Mouse (Mus musculus) limb, embryonic 14.5 days (tissue): ENCODE data around the gene Mmd. TPM values are rescaled to one million over a fixed set of nuclear protein-coding genes. Genes with fewer than 3 reads are reported as not detected.

ENCODE experiments used
- ATAC-seq: fragments of 200-750 bp; cut with Nextera tagmentation; 2 replicates; pipeline ENCODE4 v1.8.0; 2017; ENCODE audit warnings: low read depth, moderate number of reproducible peaks, moderate TSS enrichment; ENCODE audit not compliant: low FRiP score
- DNase-seq: peaks from one replicate; pipeline ENCODE4 v3.0.0-alpha.2; 2015; ENCODE audit warnings: low spot score
- H3K27ac ChIP-seq: fragments of 300-500 bp; sonication (generic); replicated peaks from 2 replicates; pipeline ENCODE4 v1.5.1; 2014; ENCODE audit warnings: low read depth, mild to moderate bottlenecking, low read length, moderate library complexity, mixed read lengths
- H3K27me3 ChIP-seq: fragments of 300-500 bp; sonication (generic); 2 replicates; pipeline ENCODE4 v1.6.1; 2014; ENCODE audit warnings: low read length, mixed read lengths; ENCODE audit not compliant: control insufficient read depth, insufficient read depth
- H3K36me3 ChIP-seq: fragments of 300-500 bp; sonication (generic); 2 replicates; pipeline ENCODE4 v1.6.1; 2014; ENCODE audit warnings: mild to moderate bottlenecking, low read length, moderate library complexity, mixed read lengths; ENCODE audit not compliant: control insufficient read depth, insufficient read depth
- H3K4me1 ChIP-seq: fragments of 300-500 bp; sonication (generic); 2 replicates; pipeline ENCODE4 v1.6.1; 2014; ENCODE audit warnings: antibody characterized with exemption, low read length, mixed read lengths; ENCODE audit not compliant: control insufficient read depth, insufficient read depth
- H3K4me2 ChIP-seq: fragments of 300-500 bp; sonication (generic); replicated peaks from 2 replicates; pipeline ENCODE4 v1.6.1; 2014; ENCODE audit warnings: low read depth, mild to moderate bottlenecking, low read length, moderate library complexity; ENCODE audit not compliant: severe bottlenecking
- H3K4me3 ChIP-seq: fragments of 300-500 bp; sonication (generic); replicated peaks from 2 replicates; pipeline ENCODE4 v1.5.1; 2014; ENCODE audit warnings: low read length
- H3K9ac ChIP-seq: fragments of 300-500 bp; sonication (generic); 2 replicates; pipeline ENCODE4 v1.6.1; 2014; ENCODE audit warnings: mild to moderate bottlenecking, low read depth, low read length, moderate library complexity; ENCODE audit not compliant: severe bottlenecking
- H3K9me3 ChIP-seq: fragments of 300-500 bp; sonication (generic); 2 replicates; pipeline ENCODE4 v1.6.1; 2016; ENCODE audit warnings: low read length; ENCODE audit not compliant: control insufficient read depth
- POLR2A ChIP-seq: fragments of 200-500 bp; IDR thresholded peaks from 2 replicates; pipeline ENCODE4 v1.8.0; 2012; ENCODE audit warnings: inconsistent platforms, mild to moderate bottlenecking, moderate library complexity, borderline replicate concordance; ENCODE audit not compliant: insufficient read depth, insufficient read length; ENCODE audit errors: extremely low read depth
- WGBS: fragments of 180-500 bp; shearing (Covaris S2); extraction: QIAGEN DNeasy Blood & Tissue Kit; methylation state at CpG from one replicate; pipeline ENCODE4 v1.1.7; 2014; 5-methylcytosine and 5-hydroxymethylcytosine counted together
- polyA plus RNA-seq, 2 experiments: library from polyadenylated mRNA; depleted of rRNA in 1 of 2; stranded (reverse) in 1 of 2; unstranded in 1 of 2; fragments of >200 nt; fragmentation: Nextera tagmentation in 1 of 2; extraction: Ambion mirVana in 1 of 2; gene quantifications; 2 replicates each; pipeline versions ENCODE4 v1.2.1 to v1.2.3; 2012 to 2014

The Mmd gene
- polyA plus RNA-seq, 2 experiments: 24.1 to 26.1 TPM

GRCm38 (mm10) chr11:90247793-90248192 is 1.5 kb upstream of the Mmd start:
- Histone ChIP-seq H3K4me2 (no peak overlapping the region), H3K27me3 (no peaks in the 10 kb centered on the region), H3K4me3 (no peak overlapping the region), H3K27ac (no peak overlapping the region), H3K9me3 (no peaks in the 10 kb centered on the region), H3K4me1 (peaks cover 7% of the 10 kb centered on the region; the same call in 1 of the 2 replicates), H3K36me3 (no peaks in the 10 kb centered on the region), H3K9ac (no peak overlapping the region)
- WGBS: 57% methylated on average over 4 of the region's 4 CpGs
- no peak for DNase-seq
- no peak for ATAC-seq
- no peak for TF ChIP-seq POLR2A

- H3K36me3 ChIP-seq: no peaks in the 10 kb centered on the region
- whole genome bisulfite sequencing: 0% methylated on average over 19 of the region's 22 CpGs
- no peaks in the 10 kb centered on the region for H3K27me3 ChIP-seq
- TF ChIP-seq POLR2A: no peak
- peaks cover 7% of the 10 kb centered on the region; the same call in 1 of the 2 replicates for H3K4me1 ChIP-seq
- peak; percentile 30 for ATAC-seq
- no peaks in the 10 kb centered on the region for H3K9me3 ChIP-seq
- peak overlapping the region; percentile 81 for H3K4me2 ChIP-seq
- H3K4me3 ChIP-seq: peak overlapping the region; percentile 85
- H3K27ac ChIP-seq: peak overlapping the region; percentile 80
- H3K9ac ChIP-seq: peak overlapping the region; percentile 90
- peak; percentile 50 for DNase-seq
These were observed 465 bp downstream of the Mmd start for GRCm38 (mm10) chr11:90249701-90250141.

- Histone ChIP-seq H3K4me1 (peaks cover 7% of the 10 kb centered on the region; the same call in 1 of the 2 replicates), H3K27ac (no peak overlapping the region), H3K27me3 (no peaks in the 10 kb centered on the region), H3K9ac (peak overlapping the region; percentile 90), H3K4me3 (peak overlapping the region; percentile 85), H3K36me3 (no peaks in the 10 kb centered on the region), H3K4me2 (peak overlapping the region; percentile 81), H3K9me3 (no peaks in the 10 kb centered on the region)
- DNase-seq (no peak), ATAC-seq (no peak)
- WGBS: 3% methylated on average over 9 of the region's 9 CpGs
- TF ChIP-seq POLR2A: no peak
These were observed 933 bp downstream of the Mmd start for GRCm38 (mm10) chr11:90250189-90250588.

GRCm38 (mm10) chr11:90250730-90251129 is 1.5 kb downstream of the Mmd start:
- DNase-seq (no peak), ATAC-seq (no peak)
- Histone ChIP-seq H3K4me3 (peak overlapping the region; percentile 85), H3K9me3 (no peaks in the 10 kb centered on the region), H3K4me1 (peaks cover 7% of the 10 kb centered on the region; the same call in 1 of the 2 replicates), H3K4me2 (peak overlapping the region; percentile 81), H3K9ac (0 out of 2 replicates have a peak overlapping the region, but pooled peaks have one; percentile 90), H3K27ac (no peak overlapping the region), H3K36me3 (no peaks in the 10 kb centered on the region), H3K27me3 (no peaks in the 10 kb centered on the region)
- TF ChIP-seq POLR2A: no peak
- 69% methylated on average over 7 of the region's 7 CpGs for WGBS

GRCm38 (mm10) chr11:90251923-90252322 is 2.7 kb downstream of the Mmd start:
- Histone ChIP-seq H3K4me2 (no peak overlapping the region), H3K9ac (no peak overlapping the region), H3K27ac (no peak overlapping the region), H3K27me3 (no peaks in the 10 kb centered on the region), H3K9me3 (no peaks in the 10 kb centered on the region), H3K4me3 (no peak overlapping the region), H3K4me1 (peaks cover 7% of the 10 kb centered on the region; the same call in 1 of the 2 replicates), H3K36me3 (no peaks in the 10 kb centered on the region)
- 39% methylated on average over 2 of the region's 2 CpGs for WGBS
- DNase-seq (no peak), ATAC-seq (no peak)
- no peak for TF ChIP-seq POLR2A
